Mouse (Mus musculus) embryonic facial prominence, embryonic 12.5 days (tissue): ENCODE measurements around the gene Dusp12. TPM values are rescaled to one million over a fixed set of nuclear protein-coding genes. Genes with fewer than 3 reads are reported as not detected.
A peak's percentile ranks its signal among the peaks of the same experiment; 100 is the strongest.

Experiments
- ATAC-seq: fragments of 200-750 bp; cut with Nextera tagmentation; 2 replicates; pipeline ENCODE4 v1.8.0; 2017; ENCODE audit not compliant: insufficient number of reproducible peaks, insufficient read depth, low FRiP score, low TSS enrichment
- H3K27ac ChIP-seq: fragments of 300-500 bp; sonication (generic); 2 replicates; pipeline ENCODE4 v1.5.1; 2016; ENCODE audit warnings: mild to moderate bottlenecking
- H3K27me3 ChIP-seq: fragments of 300-500 bp; sonication (generic); 2 replicates; pipeline ENCODE4 v1.6.1; 2016; ENCODE audit warnings: mild to moderate bottlenecking, moderate library complexity
- H3K36me3 ChIP-seq: fragments of 300-500 bp; sonication (generic); 2 replicates; pipeline ENCODE4 v1.6.1; 2016; ENCODE audit warnings: mild to moderate bottlenecking
- H3K4me1 ChIP-seq: fragments of 300-500 bp; sonication (generic); 2 replicates; pipeline ENCODE4 v1.6.1; 2016
- H3K4me2 ChIP-seq: fragments of 300-500 bp; sonication (generic); replicated peaks from 2 replicates; pipeline ENCODE4 v1.6.1; 2016; ENCODE audit warnings: mild to moderate bottlenecking, moderate library complexity
- H3K4me3 ChIP-seq: fragments of 300-500 bp; sonication (generic); 2 replicates; pipeline ENCODE4 v1.5.1; 2016; ENCODE audit warnings: mild to moderate bottlenecking
- H3K9ac ChIP-seq: fragments of 300-500 bp; sonication (generic); 2 replicates; pipeline ENCODE4 v1.6.1; 2016; ENCODE audit warnings: mild to moderate bottlenecking, moderate library complexity
- H3K9me3 ChIP-seq: fragments of 300-500 bp; sonication (generic); 2 replicates; pipeline ENCODE4 v1.6.1; 2016; ENCODE audit warnings: mild to moderate bottlenecking, moderate library complexity
- WGBS: fragments of 180-500 bp; shearing (Covaris S2); methylation state at CpG from one replicate; pipeline ENCODE4 v1.1.7; 2016; 5-methylcytosine and 5-hydroxymethylcytosine counted together
- polyA plus RNA-seq: library from polyadenylated mRNA; unstranded; fragments of >200 nt; fragmentation: Nextera tagmentation; extraction: Ambion mirVana; gene quantifications from 2 replicates; pipeline ENCODE4 v1.2.1, GENCODE M21; 2016

Dusp12 gene
- polyA plus RNA-seq, 1 experiment from 2014 or later, result 44.9 TPM

- no peaks in the 10 kb centered on the region for H3K9me3 ChIP-seq
- whole genome bisulfite sequencing, result under 1% methylated on average over 33 of the region's 33 CpGs
- H3K9ac ChIP-seq, result peak overlapping the region; percentile 75
- ATAC-seq, result peak; percentile 76
- H3K27me3 ChIP-seq, result no peaks in the 10 kb centered on the region
- H3K36me3 ChIP-seq, result peaks cover 14% of the 10 kb centered on the region
- H3K4me3 ChIP-seq, result peak overlapping the region; percentile 93
- peak overlapping the region; percentile 84 for H3K4me2 ChIP-seq
- H3K4me1 ChIP-seq, result peaks cover 6% of the 10 kb centered on the region; the same call in 1 of the 2 replicates
- no peak overlapping the region for H3K27ac ChIP-seq
These were observed 17.0 kb downstream of the Dusp12 start for GRCm38 (mm10) chr1:170868107-170868904.

- H3K27ac ChIP-seq, result peak within 1 kb of the TSS; percentile 73
- H3K9me3 ChIP-seq, result no peaks in the 10 kb centered on the region
- peaks cover 12% of the 10 kb centered on the region for H3K36me3 ChIP-seq
- H3K27me3 ChIP-seq, result no peaks in the 10 kb centered on the region
- H3K4me2 ChIP-seq, result peak within 1 kb of the TSS; percentile 84
- peak; percentile 39; the same call in 1 of the 2 replicates for ATAC-seq
- WGBS, result under 1% methylated on average over 25 of the region's 25 CpGs
- H3K9ac ChIP-seq, result peak within 1 kb of the TSS; percentile 75
- peaks cover 6% of the 10 kb centered on the region; the same call in 1 of the 2 replicates for H3K4me1 ChIP-seq
- H3K4me3 ChIP-seq, result peak within 1 kb of the TSS; percentile 93
These were observed 17.6 kb downstream of the Dusp12 start, which contains the start of gene Atf6 for GRCm38 (mm10) chr1:170867691-170868105. TSS of gene Atf6 (minus strand) at chr1:170867771.

- Histone ChIP-seq H3K27ac (peak overlapping the region; percentile 73), H3K36me3 (peaks cover 7% of the 10 kb centered on the region; the same call in 1 of the 2 replicates), H3K27me3 (no peaks in the 10 kb centered on the region), H3K9ac (peak overlapping the region; percentile 75), H3K4me3 (peak overlapping the region; percentile 93), H3K4me2 (peak overlapping the region; percentile 84), H3K4me1 (peaks cover 6% of the 10 kb centered on the region; the same call in 1 of the 2 replicates), H3K9me3 (no peaks in the 10 kb centered on the region)
- peak; percentile 30; the same call in 1 of the 2 replicates for ATAC-seq
- WGBS, result 4% methylated on average over 30 of the region's 30 CpGs
These were observed 18.2 kb downstream of the Dusp12 start for GRCm38 (mm10) chr1:170866992-170867690.

- H3K36me3 ChIP-seq, result no peaks in the 10 kb centered on the region
- H3K4me3 ChIP-seq, result no peak overlapping the region
- no peak overlapping the region for H3K4me2 ChIP-seq
- ATAC-seq, result no peak
- no peak overlapping the region for H3K9ac ChIP-seq
- no peaks in the 10 kb centered on the region for H3K9me3 ChIP-seq
- H3K27ac ChIP-seq, result no peak overlapping the region
- H3K4me1 ChIP-seq, result peaks cover 6% of the 10 kb centered on the region; the same call in 1 of the 2 replicates
- no peaks in the 10 kb centered on the region for H3K27me3 ChIP-seq
- WGBS, result 81% methylated on average over 5 of the region's 5 CpGs
These were observed 19.9 kb downstream of the Dusp12 start for GRCm38 (mm10) chr1:170865406-170865805.

- no peaks in the 10 kb centered on the region for H3K27me3 ChIP-seq
- ATAC-seq, result no peak
- H3K4me2 ChIP-seq, result no peak overlapping the region
- H3K4me3 ChIP-seq, result no peak overlapping the region
- WGBS, result 86% methylated on average over 3 of the region's 3 CpGs
- no peak overlapping the region for H3K27ac ChIP-seq
- no peaks in the 10 kb centered on the region for H3K9me3 ChIP-seq
- H3K4me1 ChIP-seq, result peaks cover 6% of the 10 kb centered on the region; the same call in 1 of the 2 replicates
- H3K36me3 ChIP-seq, result no peaks in the 10 kb centered on the region
- no peak overlapping the region for H3K9ac ChIP-seq
These were observed 20.6 kb downstream of the Dusp12 start for GRCm38 (mm10) chr1:170864754-170865153.

- ATAC-seq, result no peak
- H3K36me3 ChIP-seq, result no peaks in the 10 kb centered on the region
- no peak overlapping the region for H3K27ac ChIP-seq
- H3K9me3 ChIP-seq, result no peaks in the 10 kb centered on the region
- no peak overlapping the region for H3K4me3 ChIP-seq
- H3K4me2 ChIP-seq, result no peak overlapping the region
- H3K4me1 ChIP-seq, result peaks cover 6% of the 10 kb centered on the region; the same call in 1 of the 2 replicates
- H3K27me3 ChIP-seq, result no peaks in the 10 kb centered on the region
- H3K9ac ChIP-seq, result no peak overlapping the region
These were observed 21.1 kb downstream of the Dusp12 start for GRCm38 (mm10) chr1:170864234-170864633.

- Histone ChIP-seq H3K27ac (no peak overlapping the region), H3K9me3 (no peaks in the 10 kb centered on the region), H3K27me3 (no peaks in the 10 kb centered on the region), H3K36me3 (no peaks in the 10 kb centered on the region), H3K9ac (no peak overlapping the region), H3K4me1 (peaks cover 6% of the 10 kb centered on the region; the same call in 1 of the 2 replicates), H3K4me3 (no peak overlapping the region), H3K4me2 (no peak overlapping the region)
- 68% methylated on average over 4 of the region's 4 CpGs for WGBS
- no peak for ATAC-seq
These were observed 22.3 kb downstream of the Dusp12 start for GRCm38 (mm10) chr1:170863033-170863432.

GRCm38 (mm10) chr1:170862435-170862717 lies 23.0 kb downstream of the Dusp12 start:
- H3K36me3 ChIP-seq, result no peaks in the 10 kb centered on the region
- H3K27ac ChIP-seq, result no peak overlapping the region
- H3K4me2 ChIP-seq, result no peak overlapping the region
- H3K9me3 ChIP-seq, result no peaks in the 10 kb centered on the region
- no peaks in the 10 kb centered on the region for H3K27me3 ChIP-seq
- no peak overlapping the region for H3K4me3 ChIP-seq
- 68% methylated on average over 3 of the region's 3 CpGs for WGBS
- H3K9ac ChIP-seq, result no peak overlapping the region
- H3K4me1 ChIP-seq, result peaks cover 6% of the 10 kb centered on the region; the same call in 1 of the 2 replicates
- no peak for ATAC-seq

- H3K27me3 ChIP-seq, result no peaks in the 10 kb centered on the region
- no peak overlapping the region for H3K4me2 ChIP-seq
- H3K4me3 ChIP-seq, result no peak overlapping the region
- H3K4me1 ChIP-seq, result peaks cover 3% of the 10 kb centered on the region; the same call in 1 of the 2 replicates
- H3K27ac ChIP-seq, result no peak overlapping the region
- 82% methylated on average over 13 of the region's 13 CpGs for WGBS
- no peaks in the 10 kb centered on the region for H3K36me3 ChIP-seq
- no peak overlapping the region for H3K9ac ChIP-seq
- no peaks in the 10 kb centered on the region for H3K9me3 ChIP-seq
- ATAC-seq, result no peak
These were observed 23.5 kb downstream of the Dusp12 start for GRCm38 (mm10) chr1:170861671-170862434.

- H3K9ac ChIP-seq, result no peak overlapping the region
- no peak overlapping the region for H3K4me2 ChIP-seq
- 78% methylated on average over 2 of the region's 2 CpGs for WGBS
- no peaks in the 10 kb centered on the region for H3K27me3 ChIP-seq
- no peaks in the 10 kb centered on the region for H3K9me3 ChIP-seq
- no peak overlapping the region for H3K4me3 ChIP-seq
- no peaks in the 10 kb centered on the region for H3K4me1 ChIP-seq
- no peak overlapping the region for H3K27ac ChIP-seq
- ATAC-seq, result no peak
- H3K36me3 ChIP-seq, result no peaks in the 10 kb centered on the region
These were observed 26.5 kb downstream of the Dusp12 start for GRCm38 (mm10) chr1:170858872-170859271.

GRCm38 (mm10) chr1:170857369-170857768 lies 28.0 kb downstream of the Dusp12 start:
- ATAC-seq, result no peak
- Histone ChIP-seq H3K9me3 (no peaks in the 10 kb centered on the region), H3K4me1 (no peaks in the 10 kb centered on the region), H3K36me3 (no peaks in the 10 kb centered on the region), H3K9ac (no peak overlapping the region), H3K27ac (no peak overlapping the region), H3K27me3 (no peaks in the 10 kb centered on the region), H3K4me3 (no peak overlapping the region), H3K4me2 (no peak overlapping the region)
- WGBS, result 78% methylated on average over 2 of the region's 2 CpGs
